Mouse (Mus musculus) WW6 (cell line): ENCODE data around the gene Clptm1.
A peak's percentile ranks its signal among the peaks of the same experiment; 100 is the strongest.
"Not testable (repeated sequence)": the region's sequence is repeated elsewhere in the genome, so short reads cannot be mapped to it uniquely, and the experiment has no call there.

ENCODE experiments used
- DNase-seq: peaks from one replicate; pipeline ENCODE4 v3.0.0-alpha.2; 2013; ENCODE audit warnings: low read depth, low spot score

The Clptm1 gene

GRCm38 (mm10) chr7:19609641-19610332 lies 55.0 kb downstream of the Clptm1 start:
- DNase-seq: no peak

- no peak for DNase-seq
Observed at GRCm38 (mm10) chr7:19607291-19607690, 57.5 kb downstream of the Clptm1 start.

DNA sequence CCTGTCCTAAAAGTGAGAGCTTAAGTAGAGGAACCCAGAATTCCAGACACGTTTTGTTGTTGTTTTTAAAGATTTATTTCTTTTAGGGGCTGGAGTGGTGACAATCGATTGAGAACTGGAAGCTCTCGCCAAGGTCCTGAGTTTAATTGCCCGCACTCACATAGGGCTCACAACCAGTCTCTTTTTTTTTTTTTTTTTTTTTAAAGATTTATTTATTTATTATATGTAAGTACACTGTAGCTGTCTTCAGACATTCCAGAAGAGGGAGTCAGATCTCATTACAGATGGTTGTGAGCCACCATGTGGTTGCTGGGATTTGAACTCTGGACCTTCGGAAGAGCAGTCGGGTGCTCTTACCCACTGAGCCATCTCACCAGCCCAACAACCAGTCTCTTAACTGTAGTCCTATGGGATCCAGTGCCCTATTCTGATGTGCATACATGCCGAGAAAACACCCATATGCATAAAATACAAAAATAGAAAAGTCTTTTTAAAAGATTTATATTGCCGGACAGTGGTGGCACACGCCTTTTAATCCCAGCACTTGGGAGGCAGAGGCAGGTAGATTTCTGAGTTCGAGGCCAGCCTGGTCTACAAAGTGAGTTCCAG lies 60.1 kb downstream of the Clptm1 start:
- DNase-seq: not testable (repeated sequence)

DNA sequence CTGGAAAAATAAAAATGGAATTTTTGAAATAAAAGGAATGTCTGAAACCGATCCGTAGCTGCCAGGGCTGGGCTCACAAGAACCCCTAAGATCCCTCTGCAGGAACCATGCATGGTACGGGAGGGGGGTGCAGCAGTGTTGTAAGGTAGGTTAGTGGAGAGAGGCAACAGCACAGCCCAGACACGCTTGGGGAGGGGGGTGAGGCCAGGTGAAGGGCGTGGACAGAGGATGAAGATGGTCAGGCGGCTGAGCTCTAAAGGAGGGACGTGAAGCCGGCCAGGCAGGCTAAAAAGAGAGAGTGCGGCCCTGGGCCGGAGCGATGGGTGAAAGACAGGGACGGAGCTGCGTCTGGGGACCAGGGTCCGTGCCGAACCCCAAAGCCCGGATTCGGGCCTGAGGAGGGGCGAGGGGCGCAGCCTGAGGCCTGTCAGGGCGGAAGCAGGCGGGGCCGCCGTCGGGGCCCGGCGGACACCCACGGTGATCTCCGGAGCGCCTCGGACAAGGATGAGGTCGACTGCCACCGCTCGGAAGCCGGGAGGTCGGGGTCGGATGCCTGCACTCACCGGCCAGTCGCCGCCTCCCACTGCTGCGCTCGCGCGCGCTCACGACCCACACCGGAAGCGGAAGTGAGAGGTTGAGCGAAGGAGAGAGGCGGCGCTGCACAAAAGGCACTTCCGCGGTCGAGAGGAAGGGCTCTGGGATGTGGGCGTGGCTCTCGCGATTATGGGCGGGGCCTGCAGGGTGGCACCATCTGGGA lies 60.8 kb downstream of the Clptm1 start, which contains the start of gene Clasrp:
Gene Clasrp, minus strand, starts transcription at position 638 of the 757 bp plus-strand sequence.
- DNase-seq: peak; percentile 89

GRCm38 (mm10) chr7:19603055-19603454 lies 61.8 kb downstream of the Clptm1 start:
- no peak for DNase-seq

GRCm38 (mm10) chr7:19600562-19600961 lies 64.3 kb downstream of the Clptm1 start:
- DNase-seq: no peak

- DNase-seq: no peak
Observed at GRCm38 (mm10) chr7:19593061-19593730, 71.6 kb downstream of the Clptm1 start.

DNA sequence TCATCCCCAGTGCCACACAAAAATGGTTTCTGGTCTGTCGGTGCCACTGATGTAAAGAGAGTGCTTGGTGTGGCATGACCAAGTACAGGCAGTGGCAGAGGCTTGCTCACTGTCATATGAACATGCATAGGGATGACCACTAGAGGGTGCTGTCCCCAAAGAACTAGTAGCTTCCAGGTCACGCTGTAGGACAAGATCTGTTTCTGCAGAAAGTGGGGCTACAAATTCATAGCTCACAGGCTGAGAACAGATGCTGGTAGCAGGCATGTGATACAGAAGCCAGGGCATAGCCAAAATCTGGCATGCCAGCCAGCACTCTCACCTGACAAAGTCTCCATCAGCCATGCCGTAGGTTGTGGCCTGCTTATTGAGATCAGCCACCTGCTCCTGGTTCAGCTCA lies 74.9 kb downstream of the Clptm1 start:
- DNase-seq: no peak

GRCm38 (mm10) chr7:19589207-19589606 lies 75.6 kb downstream of the Clptm1 start:
- DNase-seq: no peak

- DNase-seq: no peak
Observed at GRCm38 (mm10) chr7:19586269-19586668, 78.6 kb downstream of the Clptm1 start.
